Mouse (Mus musculus): ENCODE measurements at regions not wholly inside any gene's neighbourhood (a gene's known extent, or its start where the extent isn't known, plus 50 kb on each side); places are given as distances from the start of the nearest gene placed in this dataset.
A peak's percentile ranks its signal among the peaks of the same experiment; 100 is the strongest.

DNA sequence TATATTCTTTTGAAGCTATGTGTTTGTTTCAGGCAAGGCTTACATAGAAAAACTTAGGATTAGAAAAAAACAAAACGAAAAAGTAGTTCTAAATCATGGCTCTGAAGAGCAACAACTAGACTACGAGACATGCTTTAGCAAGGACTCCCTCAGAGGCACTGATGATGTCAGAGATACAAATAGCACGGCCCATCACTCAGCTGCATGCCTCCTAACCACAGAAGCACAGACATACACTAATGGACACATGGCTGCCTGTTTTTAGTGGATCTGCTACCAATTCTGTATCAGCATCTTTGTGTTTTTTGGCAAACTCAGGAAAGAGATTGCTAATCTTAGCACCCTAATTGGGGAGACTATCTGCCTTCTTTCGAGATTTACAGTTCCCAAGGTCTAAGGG, 138.6 kb upstream of the Nt5c1b start:
- no peak for DNase-seq (ENCODE audit: low spot score)
- Histone ChIP-seq H3K27ac (replicated peaks; ENCODE audit: low read depth, low read length) (no peak overlapping the region), H3K27me3 (ENCODE audit: control insufficient read depth, insufficient read depth, low read length) (no peaks in the 10 kb centered on the region), H3K36me3 (ENCODE audit: control insufficient read depth, insufficient read depth, low read length) (no peaks in the 10 kb centered on the region), H3K4me1 (ENCODE audit: control insufficient read depth, insufficient read depth, low read length) (peaks cover 7% of the 10 kb centered on the region), H3K4me2 (replicated peaks; ENCODE audit: low read depth, low read length, severe bottlenecking) (no peak overlapping the region), H3K9me3 (ENCODE audit: control insufficient read depth, low read length) (no peaks in the 10 kb centered on the region), H3K4me3 (replicated peaks; ENCODE audit: low read length) (no peak overlapping the region), H3K9ac (ENCODE audit: low read depth, low read length, severe bottlenecking) (no peak overlapping the region)
- WGBS: 50% methylated on average over 4 of the region's 4 CpGs
- ATAC-seq (ENCODE audit: low FRiP score, low read depth): no peak
- TF ChIP-seq POLR2A (IDR thresholded peaks at IDR 0.05; ENCODE audit: borderline replicate concordance, extremely low read depth, insufficient read depth, insufficient read length): no peak

DNA sequence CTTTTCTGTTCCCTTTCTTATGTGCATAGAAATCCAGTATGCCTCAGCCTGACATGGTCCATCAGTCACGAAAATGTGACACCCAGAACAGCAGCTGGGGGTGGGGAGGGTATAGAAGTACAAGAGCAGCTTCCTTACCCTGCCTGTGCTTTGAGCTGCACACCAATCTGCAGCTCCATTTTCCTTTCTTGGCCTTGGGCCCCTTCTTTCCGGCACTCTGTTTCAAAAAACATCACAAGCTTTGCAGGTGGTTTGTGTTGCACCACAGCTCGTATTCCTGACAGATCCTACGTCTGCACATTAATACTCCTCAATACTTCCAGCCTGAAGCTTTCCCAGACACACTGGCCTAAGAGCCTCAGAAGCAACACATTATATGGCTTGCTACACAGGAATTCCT, 138.1 kb upstream of the Nt5c1b start:
- Histone ChIP-seq H3K9me3 (ENCODE audit: control insufficient read depth, low read length) (no peaks in the 10 kb centered on the region), H3K27ac (replicated peaks; ENCODE audit: low read depth, low read length) (no peak overlapping the region), H3K9ac (ENCODE audit: low read depth, low read length, severe bottlenecking) (no peak overlapping the region), H3K36me3 (ENCODE audit: control insufficient read depth, insufficient read depth, low read length) (no peaks in the 10 kb centered on the region), H3K4me3 (replicated peaks; ENCODE audit: low read length) (no peak overlapping the region), H3K4me1 (ENCODE audit: control insufficient read depth, insufficient read depth, low read length) (peaks cover 7% of the 10 kb centered on the region), H3K27me3 (ENCODE audit: control insufficient read depth, insufficient read depth, low read length) (no peaks in the 10 kb centered on the region), H3K4me2 (replicated peaks; ENCODE audit: low read depth, low read length, severe bottlenecking) (no peak overlapping the region)
- no peak for TF ChIP-seq POLR2A (IDR thresholded peaks at IDR 0.05; ENCODE audit: borderline replicate concordance, extremely low read depth, insufficient read depth, insufficient read length)
- WGBS: 15% methylated on average over 4 of the region's 4 CpGs
- ATAC-seq (ENCODE audit: low FRiP score, low read depth): peak; percentile 63; the same call in 1 of the 2 replicates
- peak; percentile 53 for DNase-seq (ENCODE audit: low spot score)

DNA sequence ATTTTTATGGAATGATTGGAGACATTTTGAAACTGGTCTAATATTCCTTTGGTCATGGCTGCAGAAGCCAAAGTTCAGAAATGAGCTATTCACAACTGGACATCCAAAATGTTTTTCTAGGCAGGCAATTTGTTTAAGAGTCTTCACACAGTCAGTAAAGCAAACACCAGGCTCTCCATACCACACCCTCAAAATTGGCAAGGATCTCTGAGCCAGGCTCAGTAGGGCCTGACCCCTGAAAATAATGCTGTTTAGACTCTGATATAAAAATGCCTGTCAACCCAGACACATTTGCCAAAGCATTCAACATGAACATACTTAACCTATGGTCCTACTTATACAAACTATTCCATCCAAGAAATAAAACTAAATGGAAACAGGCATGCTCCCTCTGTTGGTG, 121.7 kb upstream of the Nt5c1b start:
- no peak for ATAC-seq (ENCODE audit: low FRiP score, low read depth)
- Histone ChIP-seq H3K9me3 (ENCODE audit: control insufficient read depth, low read length) (no peaks in the 10 kb centered on the region), H3K4me3 (replicated peaks; ENCODE audit: low read length) (no peak overlapping the region), H3K9ac (ENCODE audit: low read depth, low read length, severe bottlenecking) (no peak overlapping the region), H3K36me3 (ENCODE audit: control insufficient read depth, insufficient read depth, low read length) (no peaks in the 10 kb centered on the region), H3K27ac (replicated peaks; ENCODE audit: low read depth, low read length) (no peak overlapping the region), H3K4me1 (ENCODE audit: control insufficient read depth, insufficient read depth, low read length) (no peaks in the 10 kb centered on the region), H3K27me3 (ENCODE audit: control insufficient read depth, insufficient read depth, low read length) (no peaks in the 10 kb centered on the region), H3K4me2 (replicated peaks; ENCODE audit: low read depth, low read length, severe bottlenecking) (no peak overlapping the region)
- TF ChIP-seq POLR2A (IDR thresholded peaks at IDR 0.05; ENCODE audit: borderline replicate concordance, extremely low read depth, insufficient read depth, insufficient read length): no peak
- DNase-seq (ENCODE audit: low spot score): peak; percentile 16

DNA sequence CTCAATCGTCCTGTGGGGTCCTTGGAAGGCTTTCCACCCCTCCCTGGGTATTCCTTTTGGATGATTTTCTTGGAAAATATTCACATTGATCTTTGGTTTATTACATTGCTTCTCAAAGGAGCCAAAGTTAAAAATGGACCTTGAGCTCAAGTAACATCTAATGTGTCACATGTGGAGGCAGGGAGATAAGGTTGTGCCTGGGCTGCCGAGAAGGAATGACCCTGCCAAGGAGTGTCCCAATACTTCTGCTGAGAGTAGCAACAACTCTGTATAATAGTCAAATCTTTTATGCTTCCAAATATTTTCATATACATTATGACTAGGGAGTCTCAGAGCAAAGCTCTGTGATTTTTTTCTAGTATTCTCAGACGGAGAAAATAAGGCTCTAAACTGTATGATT, 113.4 kb upstream of the Nt5c1b start:
- 62% methylated on average over 3 of the region's 3 CpGs for WGBS
- DNase-seq (ENCODE audit: low spot score) (no peak), ATAC-seq (ENCODE audit: low FRiP score, low read depth) (no peak)
- Histone ChIP-seq H3K4me1 (ENCODE audit: control insufficient read depth, insufficient read depth, low read length) (no peaks in the 10 kb centered on the region), H3K36me3 (ENCODE audit: control insufficient read depth, insufficient read depth, low read length) (no peaks in the 10 kb centered on the region), H3K27me3 (ENCODE audit: control insufficient read depth, insufficient read depth, low read length) (no peaks in the 10 kb centered on the region), H3K27ac (replicated peaks; ENCODE audit: low read depth, low read length) (no peak overlapping the region), H3K4me3 (replicated peaks; ENCODE audit: low read length) (no peak overlapping the region), H3K4me2 (replicated peaks; ENCODE audit: low read depth, low read length, severe bottlenecking) (no peak overlapping the region), H3K9ac (ENCODE audit: low read depth, low read length, severe bottlenecking) (no peak overlapping the region), H3K9me3 (ENCODE audit: control insufficient read depth, low read length) (no peaks in the 10 kb centered on the region)
- no peak for TF ChIP-seq POLR2A (IDR thresholded peaks at IDR 0.05; ENCODE audit: borderline replicate concordance, extremely low read depth, insufficient read depth, insufficient read length)

DNA sequence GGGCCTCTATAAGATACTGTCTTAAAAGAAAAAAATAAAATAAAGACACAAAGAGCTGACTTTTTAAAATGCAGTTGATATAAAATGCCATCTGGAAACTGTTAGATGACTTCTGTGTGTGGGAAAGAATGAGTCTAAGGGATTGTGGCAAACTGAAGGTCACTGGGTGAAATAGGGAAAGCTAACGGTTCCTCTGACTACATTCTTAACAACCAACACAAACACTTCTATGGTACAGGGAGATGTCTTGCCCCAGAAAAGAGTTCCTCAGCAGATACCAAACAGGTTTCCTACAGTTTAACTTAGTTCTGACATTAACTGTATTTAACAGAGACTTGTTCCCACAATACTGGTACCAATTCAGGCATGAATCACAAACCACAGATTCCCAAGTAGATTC, 103.6 kb upstream of the Nt5c1b start:
- Histone ChIP-seq H3K27me3 (ENCODE audit: control insufficient read depth, insufficient read depth, low read length) (no peaks in the 10 kb centered on the region), H3K4me2 (replicated peaks; ENCODE audit: low read depth, low read length, severe bottlenecking) (no peak overlapping the region), H3K9ac (ENCODE audit: low read depth, low read length, severe bottlenecking) (no peak overlapping the region), H3K4me1 (ENCODE audit: control insufficient read depth, insufficient read depth, low read length) (no peaks in the 10 kb centered on the region), H3K36me3 (ENCODE audit: control insufficient read depth, insufficient read depth, low read length) (no peaks in the 10 kb centered on the region), H3K27ac (replicated peaks; ENCODE audit: low read depth, low read length) (no peak overlapping the region), H3K9me3 (ENCODE audit: control insufficient read depth, low read length) (no peaks in the 10 kb centered on the region), H3K4me3 (replicated peaks; ENCODE audit: low read length) (no peak overlapping the region)
- DNase-seq (ENCODE audit: low spot score): no peak
- TF ChIP-seq POLR2A (IDR thresholded peaks at IDR 0.05; ENCODE audit: borderline replicate concordance, extremely low read depth, insufficient read depth, insufficient read length): no peak
- no peak for ATAC-seq (ENCODE audit: low FRiP score, low read depth)
- 29% methylated on average over 1 of the region's 1 CpGs for WGBS

DNA sequence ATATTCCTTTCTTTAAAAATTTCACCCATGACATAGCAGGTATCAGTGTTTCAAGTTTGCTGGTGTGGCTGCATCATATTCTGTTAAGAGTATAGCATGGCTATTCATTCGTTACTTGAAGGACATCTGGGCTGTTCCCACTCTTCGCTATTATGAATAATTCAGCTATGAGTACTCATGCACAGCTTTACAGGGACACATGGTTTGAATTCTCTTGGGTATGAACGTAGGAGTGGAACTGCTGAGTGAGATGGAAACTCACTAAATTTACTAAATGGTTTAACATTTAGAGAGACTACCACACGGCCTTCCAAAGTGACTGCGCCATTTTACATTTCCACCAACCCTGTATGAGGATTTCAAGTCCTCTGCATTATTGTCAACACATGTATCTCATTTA, 97.7 kb upstream of the Nt5c1b start:
- 73% methylated on average over 5 of the region's 5 CpGs for WGBS
- no peak overlapping the region for H3K4me2 ChIP-seq (replicated peaks; ENCODE audit: low read depth, low read length, severe bottlenecking)
- no peak overlapping the region for H3K27ac ChIP-seq (replicated peaks; ENCODE audit: low read depth, low read length)
- H3K9me3 ChIP-seq (ENCODE audit: control insufficient read depth, low read length): no peaks in the 10 kb centered on the region
- H3K27me3 ChIP-seq (ENCODE audit: control insufficient read depth, insufficient read depth, low read length): no peaks in the 10 kb centered on the region
- DNase-seq (ENCODE audit: low spot score) (no peak), ATAC-seq (ENCODE audit: low FRiP score, low read depth) (no peak)
- no peak overlapping the region for H3K9ac ChIP-seq (ENCODE audit: low read depth, low read length, severe bottlenecking)
- peaks cover 4% of the 10 kb centered on the region; the same call in 1 of the 2 replicates for H3K4me1 ChIP-seq (ENCODE audit: control insufficient read depth, insufficient read depth, low read length)
- TF ChIP-seq POLR2A (IDR thresholded peaks at IDR 0.05; ENCODE audit: borderline replicate concordance, extremely low read depth, insufficient read depth, insufficient read length): no peak
- H3K36me3 ChIP-seq (ENCODE audit: control insufficient read depth, insufficient read depth, low read length): no peaks in the 10 kb centered on the region
- H3K4me3 ChIP-seq (replicated peaks; ENCODE audit: low read length): no peak overlapping the region
